Mouse (Mus musculus): Measurements from ENCODE around the gene Hyls1. TPM values are rescaled to one million over a fixed set of nuclear protein-coding genes. Genes with fewer than 3 reads are reported as not detected.

Hyls1 gene
- total and polyA plus RNA-seq, 3 experiments, result 10.5 to 10.6 TPM; not detected in 1

- H3K4me3 ChIP-seq (ENCODE audit: control insufficient read depth in 1 of 2, insufficient read depth in 1 of 2, low read depth in 2 of 2, low read length in 2 of 2), result no peak overlapping the region
- no peaks in the 10 kb centered on the region for H3K9me3 ChIP-seq (replicated peaks; ENCODE audit: insufficient read depth, low read length)
- peaks cover 18 to 51% of the 10 kb centered on the region in 2 experiments for H3K36me3 ChIP-seq (ENCODE audit: control insufficient read depth in 1 of 2, insufficient read depth in 2 of 2, low read length in 2 of 2)
- TF ChIP-seq USF1 (IDR thresholded peaks at IDR 0.05; ENCODE audit: low read depth, low read length), result peak; percentile 57; the same call in 1 of the 2 replicates
- TF ChIP-seq ZMIZ1 (IDR thresholded peaks at IDR 0.05; ENCODE audit: low read depth, low read length), result peak; percentile 48; the same call in 1 of the 2 replicates
- TF ChIP-seq UBTF (IDR thresholded peaks at IDR 0.05; ENCODE audit: borderline replicate concordance, insufficient read depth, low read depth, low read length), result no peak
- no peak for TF ChIP-seq SIN3A (IDR thresholded peaks at IDR 0.05; ENCODE audit: low read length)
- H3K27ac ChIP-seq (ENCODE audit: control insufficient read depth, low read depth, low read length), result no peak overlapping the region
- DNase-seq (ENCODE audit: low read depth, low spot score), result no peak
- no peaks in the 10 kb centered on the region for H3K27me3 ChIP-seq (ENCODE audit: control insufficient read depth in 1 of 2, insufficient read depth in 2 of 2, low read length in 2 of 2)
- peaks cover 31% of the 10 kb centered on the region for H3K79me2 ChIP-seq (ENCODE audit: control insufficient read depth, insufficient read depth, low read length, poor library complexity)
- no peak overlapping the region for H3K9ac ChIP-seq (ENCODE audit: control insufficient read depth, low read depth, low read length, poor library complexity, severe bottlenecking)
- peaks cover 0 to 10% of the 10 kb centered on the region in 2 experiments; a peak in 3 of 4 replicates for H3K4me1 ChIP-seq (ENCODE audit: control insufficient read depth in 1 of 2, insufficient read depth in 2 of 2, low read length in 2 of 2)
Measured at GRCm38 (mm10) chr9:35564536-35565240, 5.5 kb downstream of the Hyls1 start.

GRCm38 (mm10) chr9:35561583-35561982, 8.6 kb downstream of the Hyls1 start:
- Histone ChIP-seq H3K27me3 (ENCODE audit: control insufficient read depth in 1 of 2, insufficient read depth in 2 of 2, low read length in 2 of 2) (no peaks in the 10 kb centered on the region), H3K27ac (ENCODE audit: control insufficient read depth, low read depth, low read length) (no peak overlapping the region), H3K79me2 (ENCODE audit: control insufficient read depth, insufficient read depth, low read length, poor library complexity) (peaks cover 22% of the 10 kb centered on the region), H3K4me1 (ENCODE audit: control insufficient read depth in 1 of 2, insufficient read depth in 2 of 2, low read length in 2 of 2) (peaks cover 0 to 11% of the 10 kb centered on the region in 2 experiments; a peak in 3 of 4 replicates), H3K9me3 (replicated peaks; ENCODE audit: insufficient read depth, low read length) (no peaks in the 10 kb centered on the region), H3K9ac (ENCODE audit: control insufficient read depth, low read depth, low read length, poor library complexity, severe bottlenecking) (no peak overlapping the region), H3K36me3 (ENCODE audit: control insufficient read depth in 1 of 2, insufficient read depth in 2 of 2, low read length in 2 of 2) (peaks cover 13 to 37% of the 10 kb centered on the region in 2 experiments), H3K4me3 (ENCODE audit: control insufficient read depth in 1 of 2, insufficient read depth in 1 of 2, low read depth in 2 of 2, low read length in 2 of 2) (no peak overlapping the region)
- TF ChIP-seq TBP (IDR thresholded peaks at IDR 0.05; ENCODE audit: low read depth, low read length), result no peak
- TF ChIP-seq RCOR1 (IDR thresholded peaks at IDR 0.05; ENCODE audit: low read depth, low read length), result peak; percentile 79
- DNase-seq (ENCODE audit: low read depth, low spot score), result no peak

- Histone ChIP-seq H3K27ac (ENCODE audit: control insufficient read depth, low read depth, low read length) (no peak overlapping the region), H3K4me1 (ENCODE audit: control insufficient read depth in 1 of 2, insufficient read depth in 2 of 2, low read length in 2 of 2) (peaks cover 0 to 11% of the 10 kb centered on the region in 2 experiments; a peak in 3 of 4 replicates), H3K27me3 (ENCODE audit: control insufficient read depth in 1 of 2, insufficient read depth in 2 of 2, low read length in 2 of 2) (no peaks in the 10 kb centered on the region), H3K9me3 (replicated peaks; ENCODE audit: insufficient read depth, low read length) (no peaks in the 10 kb centered on the region), H3K79me2 (ENCODE audit: control insufficient read depth, insufficient read depth, low read length, poor library complexity) (peaks cover 22% of the 10 kb centered on the region), H3K36me3 (ENCODE audit: control insufficient read depth in 1 of 2, insufficient read depth in 2 of 2, low read length in 2 of 2) (peaks cover 12 to 36% of the 10 kb centered on the region in 2 experiments), H3K9ac (ENCODE audit: control insufficient read depth, low read depth, low read length, poor library complexity, severe bottlenecking) (no peak overlapping the region), H3K4me3 (ENCODE audit: control insufficient read depth in 1 of 2, insufficient read depth in 1 of 2, low read depth in 2 of 2, low read length in 2 of 2) (no peak overlapping the region)
- TF ChIP-seq SMC3 (IDR thresholded peaks at IDR 0.05; ENCODE audit: low read depth, low read length) (no peak), POLR2AphosphoS2 (IDR thresholded peaks at IDR 0.05; ENCODE audit: low read length) (no peak), MXI1 (IDR thresholded peaks at IDR 0.05; ENCODE audit: low read depth, low read length) (no peak)
- DNase-seq (ENCODE audit: low read depth, low spot score), result no peak
Measured at GRCm38 (mm10) chr9:35561076-35561475, 9.1 kb downstream of the Hyls1 start.
